Mouse (Mus musculus) heart, postnatal 0 days (tissue): ENCODE results near the gene Hist2h2aa2.

Experiments used
- CTCF ChIP-seq: IDR thresholded peaks from 2 replicates; pipeline ENCODE4 v1.5.1; 2016; ENCODE audit warnings: antibody characterized with exemption, control low read depth, low read depth
- EP300 ChIP-seq: IDR thresholded peaks from 2 replicates; pipeline ENCODE4 v1.6.1; 2016; ENCODE audit warnings: antibody characterized with exemption, low read depth

DNA sequence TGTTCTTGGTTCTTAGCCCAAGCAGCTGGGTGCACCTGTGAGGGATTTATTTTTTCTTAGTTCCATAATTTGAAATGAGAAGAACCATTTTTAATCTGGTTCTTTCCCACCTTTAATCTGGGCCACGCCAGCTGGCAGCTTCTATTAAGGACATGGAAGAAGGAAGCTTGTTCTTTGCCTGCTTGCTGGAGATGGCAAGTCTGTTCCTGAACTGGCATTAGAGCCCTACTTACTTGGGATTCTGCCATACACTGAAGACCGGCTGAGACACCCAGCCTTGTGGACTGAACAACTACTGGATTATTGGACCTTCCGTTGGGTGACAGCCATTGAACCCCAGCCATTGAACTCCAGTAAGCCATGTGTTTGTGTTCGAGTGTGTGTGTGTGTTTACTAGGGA lies 17.3 kb downstream of the Hist2h2aa2 start:
- TF ChIP-seq CTCF = no peak
- TF ChIP-seq EP300 = no peak
